Mouse (Mus musculus) limb, embryonic 14.5 days (tissue): ENCODE data around the gene Map4k4. TPM values are rescaled to one million over a fixed set of nuclear protein-coding genes. Genes with fewer than 3 reads are reported as not detected.

Experiments used
- ATAC-seq: fragments of 200-750 bp; cut with Nextera tagmentation; 2 replicates; pipeline ENCODE4 v1.8.0; 2017; ENCODE audit warnings: low read depth, moderate number of reproducible peaks, moderate TSS enrichment; ENCODE audit not compliant: low FRiP score
- DNase-seq: peaks from one replicate; pipeline ENCODE4 v3.0.0-alpha.2; 2015; ENCODE audit warnings: low spot score
- H3K27ac ChIP-seq: fragments of 300-500 bp; sonication (generic); replicated peaks from 2 replicates; pipeline ENCODE4 v1.5.1; 2014; ENCODE audit warnings: low read depth, mild to moderate bottlenecking, low read length, moderate library complexity, mixed read lengths
- H3K27me3 ChIP-seq: fragments of 300-500 bp; sonication (generic); 2 replicates; pipeline ENCODE4 v1.6.1; 2014; ENCODE audit warnings: low read length, mixed read lengths; ENCODE audit not compliant: control insufficient read depth, insufficient read depth
- H3K36me3 ChIP-seq: fragments of 300-500 bp; sonication (generic); 2 replicates; pipeline ENCODE4 v1.6.1; 2014; ENCODE audit warnings: mild to moderate bottlenecking, low read length, moderate library complexity, mixed read lengths; ENCODE audit not compliant: control insufficient read depth, insufficient read depth
- H3K4me1 ChIP-seq: fragments of 300-500 bp; sonication (generic); 2 replicates; pipeline ENCODE4 v1.6.1; 2014; ENCODE audit warnings: antibody characterized with exemption, low read length, mixed read lengths; ENCODE audit not compliant: control insufficient read depth, insufficient read depth
- H3K4me2 ChIP-seq: fragments of 300-500 bp; sonication (generic); replicated peaks from 2 replicates; pipeline ENCODE4 v1.6.1; 2014; ENCODE audit warnings: low read depth, mild to moderate bottlenecking, low read length, moderate library complexity; ENCODE audit not compliant: severe bottlenecking
- H3K4me3 ChIP-seq: fragments of 300-500 bp; sonication (generic); replicated peaks from 2 replicates; pipeline ENCODE4 v1.5.1; 2014; ENCODE audit warnings: low read length
- H3K9ac ChIP-seq: fragments of 300-500 bp; sonication (generic); 2 replicates; pipeline ENCODE4 v1.6.1; 2014; ENCODE audit warnings: mild to moderate bottlenecking, low read depth, low read length, moderate library complexity; ENCODE audit not compliant: severe bottlenecking
- H3K9me3 ChIP-seq: fragments of 300-500 bp; sonication (generic); 2 replicates; pipeline ENCODE4 v1.6.1; 2016; ENCODE audit warnings: low read length; ENCODE audit not compliant: control insufficient read depth
- POLR2A ChIP-seq: fragments of 200-500 bp; IDR thresholded peaks from 2 replicates; pipeline ENCODE4 v1.8.0; 2012; ENCODE audit warnings: inconsistent platforms, mild to moderate bottlenecking, moderate library complexity, borderline replicate concordance; ENCODE audit not compliant: insufficient read depth, insufficient read length; ENCODE audit errors: extremely low read depth
- WGBS: fragments of 180-500 bp; shearing (Covaris S2); extraction: QIAGEN DNeasy Blood & Tissue Kit; methylation state at CpG from one replicate; pipeline ENCODE4 v1.1.7; 2014; 5-methylcytosine and 5-hydroxymethylcytosine counted together
- polyA plus RNA-seq, 2 experiments: library from polyadenylated mRNA; depleted of rRNA in 1 of 2; stranded (reverse) in 1 of 2; unstranded in 1 of 2; fragments of >200 nt; fragmentation: Nextera tagmentation in 1 of 2; extraction: Ambion mirVana in 1 of 2; gene quantifications; 2 replicates each; pipeline versions ENCODE4 v1.2.1 to v1.2.3; 2012 to 2014

Map4k4 gene
- polyA plus RNA-seq, 2 experiments: 40.4 to 221 TPM

DNA sequence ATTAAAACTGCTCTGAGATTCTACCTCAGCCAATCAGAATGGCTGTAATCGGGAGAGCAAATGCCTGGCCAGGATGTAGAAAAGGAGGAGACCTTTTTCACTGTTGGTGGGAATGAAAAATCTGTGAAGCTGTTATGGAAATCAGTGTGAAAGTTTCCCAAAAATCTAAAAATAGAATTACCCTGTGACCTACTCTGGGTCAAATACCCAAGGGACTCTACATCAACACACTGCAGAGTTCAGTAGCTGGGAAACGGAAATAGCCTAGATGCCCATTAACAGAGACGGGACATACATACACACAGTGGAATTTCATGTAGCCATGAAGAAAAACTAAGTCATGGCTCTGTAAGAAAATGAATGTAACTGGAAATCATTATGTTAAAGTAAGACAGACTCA, 22.7 kb upstream of the Map4k4 start:
- DNase-seq (no peak), ATAC-seq (no peak)
- Histone ChIP-seq H3K9ac (no peak overlapping the region), H3K4me3 (no peak overlapping the region), H3K27me3 (no peaks in the 10 kb centered on the region), H3K27ac (no peak overlapping the region), H3K4me1 (no peaks in the 10 kb centered on the region), H3K4me2 (no peak overlapping the region), H3K9me3 (no peaks in the 10 kb centered on the region), H3K36me3 (no peaks in the 10 kb centered on the region)
- no peak for TF ChIP-seq POLR2A
- 50% methylated on average over 3 of the region's 3 CpGs for WGBS

DNA sequence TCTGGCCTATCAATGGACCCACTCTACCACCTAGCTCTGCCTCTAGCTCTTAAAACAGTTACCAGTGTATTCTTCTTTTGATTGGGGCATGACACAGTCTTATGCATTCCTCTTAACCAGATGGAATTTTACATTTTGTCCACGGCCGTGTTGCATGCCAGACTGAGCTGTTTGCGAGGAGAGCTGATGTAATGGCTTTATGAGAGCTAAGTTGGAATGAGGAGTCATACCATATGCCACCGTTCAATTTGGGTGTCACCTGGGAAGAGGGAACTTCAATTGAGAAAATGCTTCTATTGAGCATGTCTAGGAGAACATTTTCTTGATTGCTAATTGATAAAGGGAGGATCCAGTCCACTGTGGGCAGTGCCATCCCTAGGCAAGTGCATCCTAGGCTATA, 18.2 kb upstream of the Map4k4 start:
- Histone ChIP-seq H3K27ac (no peak overlapping the region), H3K27me3 (no peaks in the 10 kb centered on the region), H3K9me3 (no peaks in the 10 kb centered on the region), H3K9ac (no peak overlapping the region), H3K4me2 (no peak overlapping the region), H3K4me1 (no peaks in the 10 kb centered on the region), H3K4me3 (no peak overlapping the region), H3K36me3 (no peaks in the 10 kb centered on the region)
- TF ChIP-seq POLR2A: no peak
- ATAC-seq (no peak), DNase-seq (no peak)
- WGBS: 62% methylated on average over 4 of the region's 4 CpGs

DNA sequence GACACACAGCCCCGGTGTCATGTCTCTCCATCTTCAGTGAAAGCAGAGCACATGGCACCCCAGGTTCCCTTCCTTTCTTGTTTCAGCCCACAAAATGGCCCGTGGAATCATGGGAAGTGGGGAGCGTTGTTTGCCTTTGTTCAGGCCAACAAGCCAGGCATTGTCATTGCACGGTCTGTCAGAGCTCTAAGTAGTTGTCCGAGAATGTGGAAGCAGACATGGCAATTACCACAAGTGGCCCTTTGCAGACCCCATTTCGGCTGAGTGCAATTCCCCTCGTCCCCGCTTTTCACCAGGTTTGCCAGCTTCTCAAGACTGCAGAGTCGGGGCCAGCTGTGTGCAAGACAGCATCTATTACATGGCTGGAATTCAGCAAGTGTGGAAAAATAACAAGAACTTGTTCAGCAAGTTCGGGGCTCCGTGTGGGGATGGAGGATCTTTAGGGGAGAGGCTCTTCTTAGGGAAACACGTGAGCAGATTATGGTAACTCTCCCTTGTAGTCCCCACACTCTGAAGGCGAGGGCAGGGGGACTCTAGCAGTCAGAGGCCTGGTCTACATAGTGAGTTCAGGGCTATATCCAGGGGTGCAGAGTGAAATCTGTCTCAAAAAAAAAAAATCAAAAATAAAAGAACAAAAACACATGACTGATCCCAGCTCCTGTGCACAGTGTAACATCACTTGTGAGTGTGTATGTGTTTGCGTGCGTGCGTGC, 15.8 kb upstream of the Map4k4 start:
- H3K27ac ChIP-seq: no peak overlapping the region
- TF ChIP-seq POLR2A: no peak
- H3K4me3 ChIP-seq: no peak overlapping the region
- DNase-seq (no peak), ATAC-seq (no peak)
- no peaks in the 10 kb centered on the region for H3K36me3 ChIP-seq
- no peaks in the 10 kb centered on the region for H3K9me3 ChIP-seq
- no peak overlapping the region for H3K9ac ChIP-seq
- H3K4me1 ChIP-seq: no peaks in the 10 kb centered on the region
- H3K4me2 ChIP-seq: no peak overlapping the region
- WGBS: 55% methylated on average over 16 of the region's 16 CpGs
- H3K27me3 ChIP-seq: no peaks in the 10 kb centered on the region

DNA sequence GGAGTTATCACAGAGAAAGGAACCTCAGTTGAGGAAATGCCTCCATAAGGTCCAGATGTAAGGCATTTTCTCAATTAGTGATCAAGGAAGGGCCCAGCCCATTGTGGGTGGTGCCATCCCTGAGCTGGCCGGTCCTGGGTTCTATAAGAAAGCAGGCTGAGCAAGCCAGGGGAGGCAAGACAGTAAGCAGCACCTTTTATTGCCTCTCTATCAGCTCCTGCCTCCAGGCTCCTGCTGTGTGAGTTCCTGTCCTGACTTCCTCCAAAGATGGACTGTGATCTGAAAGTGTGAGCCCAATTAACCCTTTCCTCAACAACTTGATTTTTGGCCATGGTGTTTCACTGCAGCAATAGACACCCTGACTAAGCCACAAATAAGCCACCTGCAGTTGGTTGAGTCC, 12.7 kb upstream of the Map4k4 start:
- WGBS: 0% methylated on average over 1 of the region's 1 CpGs
- Histone ChIP-seq H3K9me3 (no peaks in the 10 kb centered on the region), H3K36me3 (no peaks in the 10 kb centered on the region), H3K27ac (no peak overlapping the region), H3K27me3 (no peaks in the 10 kb centered on the region), H3K4me1 (no peaks in the 10 kb centered on the region), H3K4me2 (no peak overlapping the region), H3K9ac (no peak overlapping the region), H3K4me3 (no peak overlapping the region)
- DNase-seq (no peak), ATAC-seq (no peak)
- TF ChIP-seq POLR2A: no peak

DNA sequence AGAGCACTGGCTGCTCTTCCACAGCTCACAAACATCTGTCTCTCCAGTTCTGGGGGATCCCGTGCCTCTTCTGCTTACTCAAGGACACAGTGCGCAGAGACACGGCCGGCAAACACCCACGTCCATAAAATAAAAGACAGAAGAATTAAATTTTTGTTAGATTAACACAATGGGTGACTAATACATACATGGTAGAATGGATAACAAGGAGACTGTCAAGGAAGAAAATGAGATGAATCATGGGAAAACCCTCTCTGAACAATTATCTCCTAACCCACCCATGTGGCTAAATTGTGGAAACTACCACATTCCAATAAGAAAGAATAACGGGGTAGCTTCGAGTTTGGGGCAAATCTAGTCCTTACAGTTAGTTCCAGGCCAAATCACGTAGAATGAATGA, 11.3 kb upstream of the Map4k4 start:
- Histone ChIP-seq H3K36me3 (no peaks in the 10 kb centered on the region), H3K4me1 (no peaks in the 10 kb centered on the region), H3K27me3 (no peaks in the 10 kb centered on the region), H3K4me2 (no peak overlapping the region), H3K9me3 (no peaks in the 10 kb centered on the region), H3K4me3 (no peak overlapping the region), H3K9ac (no peak overlapping the region), H3K27ac (no peak overlapping the region)
- no peak for TF ChIP-seq POLR2A
- DNase-seq (no peak), ATAC-seq (no peak)
- 87% methylated on average over 8 of the region's 8 CpGs for WGBS

DNA sequence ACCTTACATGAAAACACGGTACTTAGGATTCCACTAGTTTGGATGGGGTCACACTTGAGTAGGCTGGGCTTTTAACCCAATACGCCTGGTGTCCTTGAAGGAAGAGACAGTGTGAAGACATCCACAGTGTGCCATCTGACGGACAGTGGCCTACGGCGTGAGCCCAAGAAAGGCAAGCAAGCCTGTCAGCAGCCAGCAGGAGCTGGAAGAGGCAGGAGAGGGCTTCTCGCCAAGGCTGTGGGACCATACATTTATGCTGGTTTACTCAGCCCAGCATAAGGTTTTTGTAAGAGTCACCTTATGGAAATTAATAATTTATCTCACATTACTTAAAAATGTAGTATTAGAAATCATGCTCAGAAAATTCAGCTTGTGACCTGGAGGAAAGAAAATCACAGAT, 10.7 kb upstream of the Map4k4 start:
- Histone ChIP-seq H3K27me3 (no peaks in the 10 kb centered on the region), H3K4me3 (no peak overlapping the region), H3K36me3 (no peaks in the 10 kb centered on the region), H3K4me1 (no peaks in the 10 kb centered on the region), H3K27ac (no peak overlapping the region), H3K9me3 (no peaks in the 10 kb centered on the region), H3K4me2 (no peak overlapping the region), H3K9ac (no peak overlapping the region)
- ATAC-seq (no peak), DNase-seq (no peak)
- 92% methylated on average over 6 of the region's 6 CpGs for WGBS
- no peak for TF ChIP-seq POLR2A
